Mouse (Mus musculus) intestine, postnatal 0 days (tissue): ENCODE measurements at regions not wholly inside any gene's neighbourhood (a gene's known extent, or its start where the extent isn't known, plus 50 kb on each side); places are given as distances from the start of the nearest gene placed in this dataset.

Experiments used
- ATAC-seq: fragments of 200-750 bp; cut with Nextera tagmentation; 2 replicates; pipeline ENCODE4 v1.8.0; 2017; ENCODE audit warnings: mild to moderate bottlenecking, moderate TSS enrichment, moderate library complexity
- H3K27ac ChIP-seq: fragments of 300-500 bp; sonication (generic); 2 replicates; pipeline ENCODE4 v1.5.1; 2014; ENCODE audit warnings: mild to moderate bottlenecking, low read depth, low read length, moderate library complexity
- H3K27me3 ChIP-seq: fragments of 300-500 bp; sonication (generic); replicated peaks from 2 replicates; pipeline ENCODE4 v1.6.1; 2014; ENCODE audit warnings: low read length, mixed read lengths; ENCODE audit not compliant: control insufficient read depth, insufficient read depth
- H3K36me3 ChIP-seq: fragments of 300-500 bp; sonication (generic); 2 replicates; pipeline ENCODE4 v1.6.1; 2014; ENCODE audit warnings: mild to moderate bottlenecking, moderate library complexity; ENCODE audit not compliant: control insufficient read depth, insufficient read depth
- H3K4me1 ChIP-seq: fragments of 300-500 bp; sonication (generic); replicated peaks from 2 replicates; pipeline ENCODE4 v1.6.1; 2014; ENCODE audit warnings: antibody characterized with exemption, low read length, mixed read lengths; ENCODE audit not compliant: control insufficient read depth, insufficient read depth
- H3K4me2 ChIP-seq: fragments of 300-500 bp; sonication (generic); replicated peaks from 2 replicates; pipeline ENCODE4 v1.6.1; 2014; ENCODE audit warnings: low read depth, mild to moderate bottlenecking, moderate library complexity
- H3K4me3 ChIP-seq: fragments of 300-500 bp; sonication (generic); 2 replicates; pipeline ENCODE4 v1.5.1; 2014; ENCODE audit warnings: low read depth, low read length
- H3K9ac ChIP-seq: fragments of 300-500 bp; sonication (generic); 2 replicates; pipeline ENCODE4 v1.6.1; 2014; ENCODE audit warnings: mild to moderate bottlenecking, low read depth, low read length
- H3K9me3 ChIP-seq: fragments of 300-500 bp; sonication (generic); 2 replicates; pipeline ENCODE4 v1.6.1; 2016; ENCODE audit warnings: mixed run types; ENCODE audit not compliant: control insufficient read depth
- CTCF ChIP-seq: sonication (generic); IDR thresholded peaks from 2 replicates; pipeline ENCODE4 v1.5.1; 2016; ENCODE audit warnings: low read depth, mild to moderate bottlenecking, control low read depth, antibody characterized with exemption, moderate library complexity
- WGBS: fragments of 180-500 bp; shearing (Covaris S2); extraction: QIAGEN DNeasy Blood & Tissue Kit; methylation state at CpG from one replicate; pipeline ENCODE4 v1.1.7; 2014; 5-methylcytosine and 5-hydroxymethylcytosine counted together

DNA sequence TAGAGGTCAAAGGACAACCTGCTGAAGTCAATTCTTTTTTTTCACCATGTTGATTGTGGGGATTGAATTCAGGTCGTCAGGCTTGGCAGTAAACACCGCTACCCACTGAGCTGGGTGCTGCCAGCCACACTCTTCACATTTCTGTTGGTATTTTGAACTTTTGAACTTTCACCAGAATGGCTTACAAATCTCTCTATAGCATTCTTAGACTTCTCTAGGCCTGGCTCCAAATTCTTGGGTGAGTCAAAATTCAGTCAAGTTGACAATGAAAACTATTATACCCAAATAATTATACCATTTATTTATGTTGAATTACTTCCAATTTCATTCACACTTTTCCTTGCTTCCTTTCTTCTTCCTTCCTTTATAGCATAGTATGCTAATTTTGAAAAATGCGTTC is 58.8 kb upstream of the 1700025G04Rik start:
- no peaks in the 10 kb centered on the region; the same call in 1 of the 2 replicates for H3K9me3 ChIP-seq
- H3K27me3 ChIP-seq: no peaks in the 10 kb centered on the region
- no peak overlapping the region for H3K4me3 ChIP-seq
- no peak for TF ChIP-seq CTCF
- H3K9ac ChIP-seq: no peak overlapping the region
- no peak for ATAC-seq
- H3K27ac ChIP-seq: no peak overlapping the region
- H3K4me1 ChIP-seq: no peaks in the 10 kb centered on the region
- no peaks in the 10 kb centered on the region for H3K36me3 ChIP-seq
- WGBS: 70% methylated on average over 3 of the region's 3 CpGs
- no peak overlapping the region for H3K4me2 ChIP-seq

- no peak for ATAC-seq
- no peak overlapping the region for H3K27ac ChIP-seq
- H3K9ac ChIP-seq: no peak overlapping the region
- H3K27me3 ChIP-seq: no peaks in the 10 kb centered on the region
- TF ChIP-seq CTCF: no peak
- H3K36me3 ChIP-seq: no peaks in the 10 kb centered on the region
- no peak overlapping the region for H3K4me3 ChIP-seq
- no peaks in the 10 kb centered on the region for H3K9me3 ChIP-seq
- no peak overlapping the region for H3K4me2 ChIP-seq
- H3K4me1 ChIP-seq: no peaks in the 10 kb centered on the region
- WGBS: 75% methylated on average over 5 of the region's 5 CpGs
Observed at GRCm38 (mm10) chr1:152140175-152140574, 50.2 kb upstream of the 1700025G04Rik start.
